Mouse (Mus musculus) adrenal gland, adult 10 weeks (tissue): ENCODE measurements around the gene Vamp5. TPM values are rescaled to one million over a fixed set of nuclear protein-coding genes. Genes with fewer than 3 reads are reported as not detected.

Experiments used
- polyA plus RNA-seq: library from polyadenylated mRNA; stranded (reverse); fragments of 350-450 nt; fragmentation: Illumina TruSeq; extraction: RNeasy Lipid Tissue Mini Kit (QIAGEN cat#74804); gene quantifications from one replicate; pipeline ENCODE4 v1.2.3, GENCODE M21; 2014; ENCODE audit warnings: low read depth, low replicate concordance

Gene Vamp5
- polyA plus RNA-seq, result 0.99 TPM

GRCm38 (mm10) chr6:72380131-72380770 lies at the start of gene Vamp5:
Vamp5 (minus strand) TSS chr6:72380468.

GRCm38 (mm10) chr6:72414076-72414756 lies 33.9 kb upstream of the Vamp5 start, which contains the start of gene Ggcx:
Ggcx (plus strand) TSS chr6:72414308.

GRCm38 (mm10) chr6:72389941-72390771 lies 9.9 kb upstream of the Vamp5 start, which contains the start of gene Vamp8:
Vamp8 (minus strand) TSS chr6:72390703.

GRCm38 (mm10) chr6:72366844-72367443 lies 13.3 kb downstream of the Vamp5 start, which contains the start of gene Rnf181:
Rnf181 (minus strand) TSS chr6:72366956.

DNA sequence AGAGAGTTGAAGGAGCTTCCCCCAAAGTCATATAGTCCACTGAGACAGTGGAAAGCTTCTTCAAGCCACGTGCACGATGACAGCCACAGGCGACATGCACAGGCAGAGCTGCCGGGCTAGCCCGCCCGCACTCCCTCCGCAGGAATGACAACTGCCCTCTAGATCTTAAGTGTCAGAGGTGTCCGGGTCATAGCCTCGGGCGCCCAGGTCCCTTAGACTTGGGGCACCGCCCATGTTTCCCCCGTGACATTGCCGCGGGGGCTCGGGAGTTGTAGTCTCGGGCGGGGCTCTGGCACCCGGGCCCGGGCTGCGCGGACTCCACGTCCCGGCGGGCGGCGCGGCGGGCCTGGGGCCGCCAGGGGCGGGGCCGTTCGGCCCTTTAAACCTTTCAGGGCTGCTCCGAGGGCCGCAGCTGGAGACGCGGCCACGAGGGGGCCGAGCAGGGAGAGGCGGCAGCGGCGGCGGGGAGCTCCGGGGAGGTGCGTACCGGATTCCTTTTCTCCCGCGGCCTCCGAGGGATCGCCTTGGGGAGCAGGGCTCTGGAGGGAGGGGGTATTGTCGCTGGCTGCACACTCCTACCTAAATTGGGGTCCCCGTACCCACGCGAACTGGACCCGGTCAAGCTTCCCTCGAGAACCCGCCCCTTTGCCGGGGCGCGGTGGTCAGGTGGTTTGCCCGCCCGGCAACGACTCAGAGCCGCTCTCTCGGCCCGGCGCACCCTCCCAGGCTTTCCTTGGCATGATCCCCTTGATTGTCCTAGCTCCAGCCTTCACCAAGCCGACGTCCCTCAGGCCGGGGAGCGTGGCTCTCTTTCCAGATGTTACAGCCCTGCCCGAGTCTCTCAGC lies 25.0 kb downstream of the Vamp5 start, which contains the start of gene Tmem150a:
TSS of gene Tmem150a (plus strand) at position 382 of the 846 bp plus-strand sequence.

GRCm38 (mm10) chr6:72347166-72347941 lies 32.9 kb downstream of the Vamp5 start, which contains the start of gene 0610030E20Rik:
0610030E20Rik (plus strand) TSS chr6:72347317.

GRCm38 (mm10) chr6:72345074-72345567 lies 35.1 kb downstream of the Vamp5 start, which contains the start of gene Usp39:
Usp39 (minus strand) TSS chr6:72345184.

Other genes starting within 250 kb of the Vamp5 start
- not detected for gene Atoh8, start 144.9 kb downstream of the Vamp5 start, polyA plus RNA-seq
- not detected for gene Sftpb, start 75.9 kb downstream of the Vamp5 start, polyA plus RNA-seq
- 60.0 TPM for gene Usp39, start 35.3 kb downstream of the Vamp5 start, polyA plus RNA-seq
- gene 0610030E20Rik, start 33.2 kb downstream of the Vamp5 start, polyA plus RNA-seq, result 34.3 TPM
- gene Tmem150a, start 25.0 kb downstream of the Vamp5 start, polyA plus RNA-seq, result 1.2 TPM
- gene Rnf181, start 13.5 kb downstream of the Vamp5 start, polyA plus RNA-seq, result 632 TPM
- 47.5 TPM for gene Vamp8, start 10.2 kb upstream of the Vamp5 start, polyA plus RNA-seq
- 31.0 TPM for gene Ggcx, start 33.8 kb upstream of the Vamp5 start, polyA plus RNA-seq
- gene Mat2a, start 59.1 kb upstream of the Vamp5 start, polyA plus RNA-seq, result 635 TPM
- not detected for gene Sh2d6, start 141.2 kb upstream of the Vamp5 start, polyA plus RNA-seq
- gene Capg, start 163.9 kb upstream of the Vamp5 start, polyA plus RNA-seq, result 2.0 TPM
- 10.3 TPM for gene Elmod3, start 217.9 kb upstream of the Vamp5 start, polyA plus RNA-seq
- 30.5 TPM for gene Retsat, start 218.0 kb upstream of the Vamp5 start, polyA plus RNA-seq
- gene Tgoln1, start 236.5 kb upstream of the Vamp5 start, polyA plus RNA-seq, result 567 TPM